Mouse (Mus musculus) heart, embryonic 15.5 days (tissue): ENCODE measurements around the gene Phip. TPM values are rescaled to one million over a fixed set of nuclear protein-coding genes. Genes with fewer than 3 reads are reported as not detected.

Experiments used
- ATAC-seq: fragments of 200-750 bp; cut with Nextera tagmentation; replicated peaks from 2 replicates; pipeline ENCODE4 v1.8.0; 2017; ENCODE audit warnings: low read depth, moderate TSS enrichment; ENCODE audit not compliant: insufficient number of reproducible peaks, insufficient read depth, low FRiP score
- H3K27ac ChIP-seq: fragments of 300-500 bp; sonication (generic); 2 replicates; pipeline ENCODE4 v1.5.1; 2015; ENCODE audit warnings: mild to moderate bottlenecking, inconsistent platforms
- H3K27me3 ChIP-seq: fragments of 300-500 bp; sonication (generic); 2 replicates; pipeline ENCODE4 v1.6.1; 2015; ENCODE audit warnings: inconsistent platforms
- H3K36me3 ChIP-seq: fragments of 300-500 bp; sonication (generic); 2 replicates; pipeline ENCODE4 v1.6.1; 2015; ENCODE audit warnings: mild to moderate bottlenecking, inconsistent platforms
- H3K4me1 ChIP-seq: fragments of 300-500 bp; sonication (generic); replicated peaks from 2 replicates; pipeline ENCODE4 v1.6.1; 2015; ENCODE audit warnings: inconsistent platforms
- H3K4me2 ChIP-seq: fragments of 300-500 bp; sonication (generic); 2 replicates; pipeline ENCODE4 v1.6.1; 2015; ENCODE audit warnings: inconsistent platforms, mild to moderate bottlenecking, moderate library complexity
- H3K4me3 ChIP-seq: fragments of 300-500 bp; sonication (generic); 2 replicates; pipeline ENCODE4 v1.5.1; 2015; ENCODE audit warnings: mild to moderate bottlenecking, inconsistent platforms
- H3K9ac ChIP-seq: fragments of 300-500 bp; sonication (generic); 2 replicates; pipeline ENCODE4 v1.6.1; 2015; ENCODE audit warnings: mild to moderate bottlenecking, inconsistent platforms
- H3K9me3 ChIP-seq: fragments of 300-500 bp; sonication (generic); replicated peaks from 2 replicates; pipeline ENCODE4 v1.6.1; 2016; ENCODE audit warnings: inconsistent platforms
- WGBS: fragments of 180-500 bp; shearing (Covaris S2); methylation state at CpG from one replicate; pipeline ENCODE4 v1.1.7; 2015; ENCODE audit warnings: mixed read lengths; 5-methylcytosine and 5-hydroxymethylcytosine counted together
- polyA plus RNA-seq: library from polyadenylated mRNA; unstranded; fragments of >200 nt; fragmentation: Nextera tagmentation; extraction: Ambion mirVana; gene quantifications from 2 replicates; pipeline ENCODE4 v1.2.1, GENCODE M21; 2015

The Phip gene
- polyA plus RNA-seq = 46.5 and 47.4 TPM in 2 replicates

GRCm38 (mm10) chr9:82975342-82976215 lies at the start of gene Phip:
TSS of gene Phip (minus strand) at chr9:82975516.
- WGBS = under 1% methylated on average over 75 of the region's 79 CpGs
- Histone ChIP-seq H3K4me2 (peak within 1 kb of the TSS; percentile 65), H3K4me1 (peaks cover 10% of the 10 kb centered on the region), H3K27me3 (no peaks in the 10 kb centered on the region), H3K9me3 (no peaks in the 10 kb centered on the region), H3K9ac (peak within 1 kb of the TSS; percentile 82), H3K36me3 (no peaks in the 10 kb centered on the region), H3K27ac (peak within 1 kb of the TSS; percentile 99), H3K4me3 (peak within 1 kb of the TSS; percentile 68)
- ATAC-seq = peak; percentile 76

- peak overlapping the region; percentile 48 for H3K4me2 ChIP-seq
- no peak overlapping the region for H3K4me3 ChIP-seq
- no peak overlapping the region for H3K9ac ChIP-seq
- 37% methylated on average over 6 of the region's 6 CpGs for WGBS
- no peaks in the 10 kb centered on the region for H3K36me3 ChIP-seq
- no peaks in the 10 kb centered on the region for H3K9me3 ChIP-seq
- ATAC-seq = peak; percentile 69; the same call in 1 of the 2 replicates
- peak overlapping the region; percentile 86 for H3K27ac ChIP-seq
- H3K4me1 ChIP-seq = peaks cover 3% of the 10 kb centered on the region; the same call in 1 of the 2 replicates
- H3K27me3 ChIP-seq = no peaks in the 10 kb centered on the region
These were observed 48.4 kb upstream of the Phip start for GRCm38 (mm10) chr9:83023724-83024123.

GRCm38 (mm10) chr9:83014516-83014915 lies 39.2 kb upstream of the Phip start:
- no peak overlapping the region for H3K9ac ChIP-seq
- H3K4me2 ChIP-seq = no peak overlapping the region
- no peaks in the 10 kb centered on the region for H3K27me3 ChIP-seq
- no peaks in the 10 kb centered on the region for H3K4me1 ChIP-seq
- H3K4me3 ChIP-seq = no peak overlapping the region
- H3K9me3 ChIP-seq = no peaks in the 10 kb centered on the region
- no peak overlapping the region for H3K27ac ChIP-seq
- H3K36me3 ChIP-seq = no peaks in the 10 kb centered on the region
- WGBS = 89% methylated on average over 4 of the region's 4 CpGs
- no peak for ATAC-seq

GRCm38 (mm10) chr9:83008306-83008705 lies 33.0 kb upstream of the Phip start:
- H3K4me1 ChIP-seq = no peaks in the 10 kb centered on the region
- H3K4me3 ChIP-seq = no peak overlapping the region
- no peaks in the 10 kb centered on the region for H3K27me3 ChIP-seq
- no peak overlapping the region for H3K4me2 ChIP-seq
- no peak for ATAC-seq
- no peak overlapping the region for H3K9ac ChIP-seq
- H3K36me3 ChIP-seq = no peaks in the 10 kb centered on the region
- 78% methylated on average over 1 of the region's 1 CpGs for WGBS
- no peak overlapping the region for H3K27ac ChIP-seq
- no peaks in the 10 kb centered on the region for H3K9me3 ChIP-seq

GRCm38 (mm10) chr9:83001342-83001741 lies 26.0 kb upstream of the Phip start:
- no peak for ATAC-seq
- Histone ChIP-seq H3K4me2 (no peak overlapping the region), H3K36me3 (no peaks in the 10 kb centered on the region), H3K9ac (no peak overlapping the region), H3K9me3 (no peaks in the 10 kb centered on the region), H3K4me1 (peaks cover 6% of the 10 kb centered on the region; the same call in 1 of the 2 replicates), H3K27ac (peak overlapping the region; percentile 6; the same call in 1 of the 2 replicates), H3K27me3 (no peaks in the 10 kb centered on the region), H3K4me3 (no peak overlapping the region)
- WGBS = 73% methylated on average over 4 of the region's 4 CpGs

- no peak overlapping the region for H3K27ac ChIP-seq
- WGBS = 68% methylated on average over 2 of the region's 2 CpGs
These were observed 22.6 kb upstream of the Phip start for GRCm38 (mm10) chr9:82997765-82998500.

GRCm38 (mm10) chr9:82976936-82977335 lies 1.6 kb upstream of the Phip start:
- ATAC-seq = no peak
- no peak overlapping the region for H3K9ac ChIP-seq
- no peaks in the 10 kb centered on the region for H3K27me3 ChIP-seq
- peak overlapping the region; percentile 65 for H3K4me2 ChIP-seq
- 0 out of 2 replicates have a peak overlapping the region, but pooled peaks have one; percentile 14 for H3K4me3 ChIP-seq
- 23% methylated on average over 5 of the region's 5 CpGs for WGBS
- H3K9me3 ChIP-seq = no peaks in the 10 kb centered on the region
- no peaks in the 10 kb centered on the region for H3K36me3 ChIP-seq
- peak overlapping the region; percentile 99; the same call in 1 of the 2 replicates for H3K27ac ChIP-seq
- peaks cover 6% of the 10 kb centered on the region for H3K4me1 ChIP-seq

More at GRCm38 (mm10) chr9:82997765-82998500, 22.6 kb upstream of the Phip start:
- Histone ChIP-seq H3K9ac (no peak overlapping the region), H3K36me3 (no peaks in the 10 kb centered on the region), H3K27me3 (no peaks in the 10 kb centered on the region), H3K9me3 (no peaks in the 10 kb centered on the region), H3K4me3 (no peak overlapping the region), H3K4me1 (peaks cover 6% of the 10 kb centered on the region; the same call in 1 of the 2 replicates), H3K4me2 (no peak overlapping the region)
- no peak for ATAC-seq

GRCm38 (mm10) chr9:82976219-82976618 lies 903 bp upstream of the Phip start:
- Histone ChIP-seq H3K4me3 (peak overlapping the region; percentile 68), H3K27ac (peak overlapping the region; percentile 99), H3K4me2 (peak overlapping the region; percentile 65), H3K9me3 (no peaks in the 10 kb centered on the region), H3K36me3 (no peaks in the 10 kb centered on the region), H3K4me1 (peaks cover 9% of the 10 kb centered on the region), H3K27me3 (no peaks in the 10 kb centered on the region), H3K9ac (peak overlapping the region; percentile 82)
- no peak for ATAC-seq
- under 1% methylated on average over 9 of the region's 9 CpGs for WGBS

GRCm38 (mm10) chr9:82974962-82975341 lies 364 bp downstream of the Phip start:
- peak overlapping the region; percentile 65 for H3K4me2 ChIP-seq
- ATAC-seq = peak; percentile 51

GRCm38 (mm10) chr9:82974187-82974861 lies 992 bp downstream of the Phip start:
- H3K4me3 ChIP-seq = peak overlapping the region; percentile 68
- no peaks in the 10 kb centered on the region for H3K27me3 ChIP-seq
- H3K4me1 ChIP-seq = peaks cover 10% of the 10 kb centered on the region
- H3K4me2 ChIP-seq = peak overlapping the region; percentile 65
- peak overlapping the region; percentile 99 for H3K27ac ChIP-seq
- peak; percentile 83 for ATAC-seq
- H3K9ac ChIP-seq = peak overlapping the region; percentile 82
- H3K36me3 ChIP-seq = no peaks in the 10 kb centered on the region
- no peaks in the 10 kb centered on the region for H3K9me3 ChIP-seq
- WGBS = under 1% methylated on average over 66 of the region's 75 CpGs

More at GRCm38 (mm10) chr9:82974962-82975341, 364 bp downstream of the Phip start:
- WGBS = under 1% methylated on average over 56 of the region's 61 CpGs
- H3K27me3 ChIP-seq = no peaks in the 10 kb centered on the region
- no peaks in the 10 kb centered on the region for H3K9me3 ChIP-seq
- peak overlapping the region; percentile 68 for H3K4me3 ChIP-seq
- H3K27ac ChIP-seq = peak overlapping the region; percentile 99
- peaks cover 10% of the 10 kb centered on the region for H3K4me1 ChIP-seq
- peak overlapping the region; percentile 82 for H3K9ac ChIP-seq
- H3K36me3 ChIP-seq = no peaks in the 10 kb centered on the region
